Mouse (Mus musculus): ENCODE measurements at regions not wholly inside any gene's neighbourhood (a gene's known extent, or its start where the extent isn't known, plus 50 kb on each side); places are given as distances from the start of the nearest gene placed in this dataset.

- DNase-seq: no peak
Observed at GRCm38 (mm10) chrX:129390920-129391319, 358.6 kb upstream of the Diaph2 start.

GRCm38 (mm10) chrX:129407778-129408177, 341.8 kb upstream of the Diaph2 start:
- no peak for DNase-seq

GRCm38 (mm10) chrX:129410079-129410478, 339.5 kb upstream of the Diaph2 start:
- DNase-seq: no peak

- peak; percentile 21 for DNase-seq
Observed at GRCm38 (mm10) chrX:129412939-129413627, 336.5 kb upstream of the Diaph2 start.

GRCm38 (mm10) chrX:129413628-129414000, 335.9 kb upstream of the Diaph2 start:
- peak; percentile 23 for DNase-seq

GRCm38 (mm10) chrX:129415326-129415725, 334.2 kb upstream of the Diaph2 start:
- peak; percentile 27 for DNase-seq

- no peak for DNase-seq
Observed at GRCm38 (mm10) chrX:129448545-129448944, 301.0 kb upstream of the Diaph2 start.

GRCm38 (mm10) chrX:129476216-129476615, 273.3 kb upstream of the Diaph2 start:
- DNase-seq: peak; percentile 14

- no peak for DNase-seq
Observed at GRCm38 (mm10) chrX:129494562-129494961, 255.0 kb upstream of the Diaph2 start.
